Mouse (Mus musculus) liver, adult 2 months (tissue): ENCODE measurements around the gene Gm2a.

Source experiments
- CTCF ChIP-seq: fragments of 200-500 bp; IDR thresholded peaks from 2 replicates; pipeline ENCODE4 v1.5.1; 2011; ENCODE audit warnings: low read depth, low read length, control low read depth
- POLR2A ChIP-seq: fragments of 200-500 bp; IDR thresholded peaks from 2 replicates; pipeline ENCODE4 v1.6.1; 2011; ENCODE audit warnings: low read length, control low read depth; ENCODE audit not compliant: insufficient read depth; ENCODE audit errors: extremely low read depth

DNA sequence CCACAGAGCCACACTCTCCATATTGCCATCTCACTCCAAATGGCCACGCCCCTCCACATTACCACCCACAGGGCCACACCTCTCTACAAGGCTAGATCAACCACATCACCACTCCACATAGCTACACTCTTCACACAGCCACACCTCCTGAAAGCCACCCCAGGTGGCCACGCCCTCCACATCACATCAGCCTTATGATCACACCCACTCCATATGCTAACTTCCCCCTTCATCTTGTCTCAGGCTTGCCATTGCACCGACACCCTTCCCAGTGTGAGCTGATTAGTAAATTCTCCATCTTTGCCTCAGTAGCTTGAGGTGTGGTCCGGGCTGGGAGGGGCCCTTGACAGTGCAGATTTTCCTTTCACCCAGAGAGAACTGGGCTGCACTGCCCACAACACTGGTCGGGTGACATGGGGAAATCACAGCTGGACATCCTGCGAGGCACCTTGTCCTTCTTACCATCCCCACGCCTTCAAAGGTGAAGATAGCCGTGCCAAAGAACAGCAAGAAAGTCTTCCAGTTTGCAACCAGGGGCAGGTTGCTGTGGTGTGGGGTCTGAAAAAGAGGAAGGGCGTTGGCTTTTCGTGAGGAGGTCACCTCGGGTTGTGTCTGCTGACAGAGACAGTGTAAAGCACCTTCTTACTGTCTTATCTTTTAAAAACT lies 33.3 kb downstream of the Gm2a start:
- TF ChIP-seq POLR2A, result no peak
- TF ChIP-seq CTCF, result no peak
